Mouse (Mus musculus) intestine, postnatal 0 days (tissue): ENCODE results near the gene Snx29. TPM values are rescaled to one million over a fixed set of nuclear protein-coding genes. Genes with fewer than 3 reads are reported as not detected.
"Not testable (repeated sequence)": the region's sequence is repeated elsewhere in the genome, so short reads cannot be mapped to it uniquely, and the experiment has no call there.

ENCODE experiments used
- ATAC-seq: fragments of 200-750 bp; cut with Nextera tagmentation; 2 replicates; pipeline ENCODE4 v1.8.0; 2017; ENCODE audit warnings: mild to moderate bottlenecking, moderate TSS enrichment, moderate library complexity
- H3K27ac ChIP-seq: fragments of 300-500 bp; sonication (generic); 2 replicates; pipeline ENCODE4 v1.5.1; 2014; ENCODE audit warnings: mild to moderate bottlenecking, low read depth, low read length, moderate library complexity
- H3K27me3 ChIP-seq: fragments of 300-500 bp; sonication (generic); replicated peaks from 2 replicates; pipeline ENCODE4 v1.6.1; 2014; ENCODE audit warnings: low read length, mixed read lengths; ENCODE audit not compliant: control insufficient read depth, insufficient read depth
- H3K36me3 ChIP-seq: fragments of 300-500 bp; sonication (generic); 2 replicates; pipeline ENCODE4 v1.6.1; 2014; ENCODE audit warnings: mild to moderate bottlenecking, moderate library complexity; ENCODE audit not compliant: control insufficient read depth, insufficient read depth
- H3K4me1 ChIP-seq: fragments of 300-500 bp; sonication (generic); replicated peaks from 2 replicates; pipeline ENCODE4 v1.6.1; 2014; ENCODE audit warnings: antibody characterized with exemption, low read length, mixed read lengths; ENCODE audit not compliant: control insufficient read depth, insufficient read depth
- H3K4me2 ChIP-seq: fragments of 300-500 bp; sonication (generic); replicated peaks from 2 replicates; pipeline ENCODE4 v1.6.1; 2014; ENCODE audit warnings: low read depth, mild to moderate bottlenecking, moderate library complexity
- H3K4me3 ChIP-seq: fragments of 300-500 bp; sonication (generic); 2 replicates; pipeline ENCODE4 v1.5.1; 2014; ENCODE audit warnings: low read depth, low read length
- H3K9ac ChIP-seq: fragments of 300-500 bp; sonication (generic); 2 replicates; pipeline ENCODE4 v1.6.1; 2014; ENCODE audit warnings: mild to moderate bottlenecking, low read depth, low read length
- H3K9me3 ChIP-seq: fragments of 300-500 bp; sonication (generic); 2 replicates; pipeline ENCODE4 v1.6.1; 2016; ENCODE audit warnings: mixed run types; ENCODE audit not compliant: control insufficient read depth
- CTCF ChIP-seq: sonication (generic); IDR thresholded peaks from 2 replicates; pipeline ENCODE4 v1.5.1; 2016; ENCODE audit warnings: low read depth, mild to moderate bottlenecking, control low read depth, antibody characterized with exemption, moderate library complexity
- WGBS: fragments of 180-500 bp; shearing (Covaris S2); extraction: QIAGEN DNeasy Blood & Tissue Kit; methylation state at CpG from one replicate; pipeline ENCODE4 v1.1.7; 2014; 5-methylcytosine and 5-hydroxymethylcytosine counted together
- polyA plus RNA-seq: library from polyadenylated mRNA; unstranded; fragments of >200 nt; fragmentation: Nextera tagmentation; extraction: Ambion mirVana; gene quantifications from 2 replicates; pipeline ENCODE4 v1.2.1, GENCODE M21; 2015

Snx29 gene
- polyA plus RNA-seq, 1 experiment from 2014 or later, result 1.9 TPM

- H3K9ac ChIP-seq, result no peak overlapping the region
- no peak overlapping the region for H3K4me2 ChIP-seq
- peak; percentile 46; the same call in 1 of the 2 replicates for ATAC-seq
- 16% methylated on average over 7 of the region's 7 CpGs for WGBS
- H3K36me3 ChIP-seq, result no peaks in the 10 kb centered on the region; the same call in 1 of the 2 replicates
- H3K27ac ChIP-seq, result no peak overlapping the region
- no peak overlapping the region for H3K4me3 ChIP-seq
- no peaks in the 10 kb centered on the region for H3K27me3 ChIP-seq
- no peaks in the 10 kb centered on the region for H3K4me1 ChIP-seq
- H3K9me3 ChIP-seq, result no peaks in the 10 kb centered on the region
- peak; percentile 95 for TF ChIP-seq CTCF
These were observed 95.5 kb downstream of the Snx29 start for GRCm38 (mm10) chr16:11418183-11418588.

- no peak for TF ChIP-seq CTCF
- 82% methylated on average over 12 of the region's 12 CpGs for WGBS
- ATAC-seq, result no peak
- H3K27ac ChIP-seq, result no peak overlapping the region
- no peaks in the 10 kb centered on the region for H3K4me1 ChIP-seq
- H3K27me3 ChIP-seq, result no peaks in the 10 kb centered on the region
- no peak overlapping the region for H3K4me2 ChIP-seq
- no peak overlapping the region for H3K9ac ChIP-seq
- H3K36me3 ChIP-seq, result no peaks in the 10 kb centered on the region; the same call in 1 of the 2 replicates
- no peak overlapping the region for H3K4me3 ChIP-seq
- no peaks in the 10 kb centered on the region for H3K9me3 ChIP-seq
These were observed 97.8 kb downstream of the Snx29 start for GRCm38 (mm10) chr16:11420311-11421080.

- Histone ChIP-seq H3K9me3 (no peaks in the 10 kb centered on the region), H3K4me1 (no peaks in the 10 kb centered on the region), H3K27ac (no peak overlapping the region), H3K9ac (no peak overlapping the region), H3K36me3 (no peaks in the 10 kb centered on the region; the same call in 1 of the 2 replicates), H3K27me3 (no peaks in the 10 kb centered on the region), H3K4me3 (no peak overlapping the region), H3K4me2 (no peak overlapping the region)
- 100% methylated on average over 1 of the region's 1 CpGs for WGBS
- no peak for TF ChIP-seq CTCF
- no peak for ATAC-seq
These were observed 99.5 kb downstream of the Snx29 start for GRCm38 (mm10) chr16:11422165-11422564.

- WGBS, result 90% methylated on average over 2 of the region's 2 CpGs
- ATAC-seq, result no peak
- no peak overlapping the region for H3K4me3 ChIP-seq
- TF ChIP-seq CTCF, result peak; percentile 53
- H3K4me1 ChIP-seq, result no peaks in the 10 kb centered on the region; the same call in 1 of the 2 replicates
- H3K9ac ChIP-seq, result no peak overlapping the region
- H3K27me3 ChIP-seq, result no peaks in the 10 kb centered on the region
- H3K9me3 ChIP-seq, result no peaks in the 10 kb centered on the region
- peak overlapping the region; percentile 28; the same call in 1 of the 2 replicates for H3K27ac ChIP-seq
- no peak overlapping the region for H3K4me2 ChIP-seq
- no peaks in the 10 kb centered on the region; the same call in 1 of the 2 replicates for H3K36me3 ChIP-seq
These were observed 100.3 kb downstream of the Snx29 start for GRCm38 (mm10) chr16:11422889-11423610.

- not testable (repeated sequence) for H3K4me1 ChIP-seq, H3K9me3 ChIP-seq, H3K4me2 ChIP-seq, H3K27ac ChIP-seq, H3K27me3 ChIP-seq, H3K36me3 ChIP-seq, ATAC-seq, H3K9ac ChIP-seq, H3K4me3 ChIP-seq
- TF ChIP-seq CTCF, result peak; percentile 83
- WGBS, result 95% methylated on average over 2 of the region's 2 CpGs
These were observed 101.0 kb downstream of the Snx29 start for GRCm38 (mm10) chr16:11423611-11424297.
